Mouse (Mus musculus) layer of hippocampus, adult 2 months (tissue): ENCODE results near the gene Cd19. TPM values are rescaled to one million over a fixed set of nuclear protein-coding genes. Genes with fewer than 3 reads are reported as not detected.
A peak's percentile ranks its signal among the peaks of the same experiment; 100 is the strongest.
"Not testable (repeated sequence)": the region's sequence is repeated elsewhere in the genome, so short reads cannot be mapped to it uniquely, and the experiment has no call there.

Experiments used
- DNase-seq, 2 experiments: peaks; one replicate each; pipeline ENCODE4 v3.0.0; 2022; ENCODE audit warnings: low spot score in 2 of 2
- H3K27ac ChIP-seq: fragments of 200-600 bp; 2 replicates; pipeline ENCODE4 v1.8.1; 2022
- H3K4me3 ChIP-seq: fragments of 200-600 bp; 2 replicates; pipeline ENCODE4 v1.8.1; 2022; ENCODE audit warnings: mild to moderate bottlenecking
- CTCF ChIP-seq: fragments of 200-600 bp; conservative IDR thresholded peaks from 2 replicates; pipeline ENCODE4 v1.8.1; 2022; ENCODE audit warnings: antibody characterized with exemption, mild to moderate bottlenecking, moderate library complexity
- total RNA-seq, 2 experiments: library from RNA; stranded (reverse); gene quantifications; 2 replicates each; pipeline ENCODE4 v1.2.3; 2021

The Cd19 gene
- total RNA-seq, 2 experiments from 2014 or later, result not detected

DNA sequence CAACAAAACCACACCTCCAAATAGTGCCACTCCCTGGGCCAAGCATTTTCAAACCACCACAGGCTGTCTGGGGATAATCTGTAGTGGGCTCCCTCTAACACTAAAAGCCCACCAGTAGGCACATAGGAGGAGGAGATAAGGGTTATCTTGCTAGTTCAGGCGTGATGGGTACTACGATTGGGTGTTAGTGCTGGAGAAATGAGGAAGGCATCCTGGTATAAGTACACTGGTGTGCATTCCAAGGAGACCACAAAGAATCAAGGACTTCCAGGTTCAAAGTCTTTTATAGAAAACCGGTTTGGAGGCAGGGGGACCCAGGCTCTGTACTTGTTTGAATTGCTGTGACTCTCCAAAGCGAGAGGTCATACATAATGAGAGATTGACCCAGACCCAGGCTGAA lies 13.5 kb upstream of the Cd19 start:
- no peak for TF ChIP-seq CTCF
- DNase-seq, result no peak
- Histone ChIP-seq H3K4me3 (peak overlapping the region; percentile 65), H3K27ac (peak overlapping the region; percentile 91)

DNA sequence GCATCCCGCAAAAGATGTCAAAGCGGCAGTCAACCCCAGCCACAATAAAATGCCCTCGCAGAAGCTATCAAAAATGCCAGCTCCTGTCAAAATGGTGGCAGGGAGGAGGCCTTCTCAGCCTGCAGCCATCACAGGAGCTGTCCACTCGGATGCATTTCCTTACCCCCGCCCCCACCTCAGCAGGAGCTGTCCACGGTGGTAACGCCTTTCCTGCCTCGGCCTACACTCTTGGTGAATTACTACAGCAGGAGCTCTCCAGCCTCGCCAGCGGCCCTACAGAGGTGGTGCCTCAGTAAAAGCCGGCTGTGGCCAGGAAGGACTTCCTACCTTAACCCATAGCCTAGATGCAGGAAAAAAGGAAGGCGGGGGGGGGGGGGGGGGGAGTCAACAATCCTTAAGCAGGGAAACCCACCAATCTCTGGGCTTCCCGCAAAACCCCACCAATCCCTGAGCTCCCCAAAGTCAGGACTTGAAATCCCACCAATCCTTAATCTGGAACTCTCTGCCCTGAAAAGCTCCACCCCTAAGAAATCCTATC lies 12.7 kb upstream of the Cd19 start:
- Histone ChIP-seq H3K27ac (no peak overlapping the region), H3K4me3 (no peak overlapping the region)
- no peak for DNase-seq
- no peak for TF ChIP-seq CTCF

GRCm38 (mm10) chr7:126424161-126424560 lies 9.5 kb upstream of the Cd19 start:
- no peak for DNase-seq
- Histone ChIP-seq H3K27ac (no peak overlapping the region), H3K4me3 (no peak overlapping the region)
- no peak for TF ChIP-seq CTCF

- no peak for DNase-seq
- no peak for TF ChIP-seq CTCF
- Histone ChIP-seq H3K4me3 (no peak overlapping the region), H3K27ac (no peak overlapping the region)
Measured at GRCm38 (mm10) chr7:126421756-126422155, 7.1 kb upstream of the Cd19 start.

DNA sequence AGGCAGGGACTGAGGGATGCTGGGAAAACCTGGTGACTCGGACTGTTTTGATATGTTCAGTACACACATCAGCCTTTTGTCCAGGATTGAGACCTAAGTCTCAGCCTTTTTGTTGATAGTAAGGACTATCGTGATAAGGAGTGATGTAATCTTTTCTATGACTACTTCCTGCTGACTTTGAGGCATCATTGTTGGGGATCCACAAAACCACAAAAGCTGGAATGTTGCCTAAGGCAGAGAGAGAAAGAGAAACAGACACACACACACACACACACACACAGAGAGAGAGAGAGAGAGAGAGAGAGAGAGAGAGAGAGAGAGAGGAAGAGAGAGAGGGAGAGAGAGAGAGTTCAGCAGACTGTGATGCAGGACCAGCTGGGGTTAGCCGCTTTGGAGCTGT lies 3.8 kb upstream of the Cd19 start:
- no peak for TF ChIP-seq CTCF
- Histone ChIP-seq H3K4me3 (no peak overlapping the region), H3K27ac (no peak overlapping the region)
- no peak for DNase-seq

DNA sequence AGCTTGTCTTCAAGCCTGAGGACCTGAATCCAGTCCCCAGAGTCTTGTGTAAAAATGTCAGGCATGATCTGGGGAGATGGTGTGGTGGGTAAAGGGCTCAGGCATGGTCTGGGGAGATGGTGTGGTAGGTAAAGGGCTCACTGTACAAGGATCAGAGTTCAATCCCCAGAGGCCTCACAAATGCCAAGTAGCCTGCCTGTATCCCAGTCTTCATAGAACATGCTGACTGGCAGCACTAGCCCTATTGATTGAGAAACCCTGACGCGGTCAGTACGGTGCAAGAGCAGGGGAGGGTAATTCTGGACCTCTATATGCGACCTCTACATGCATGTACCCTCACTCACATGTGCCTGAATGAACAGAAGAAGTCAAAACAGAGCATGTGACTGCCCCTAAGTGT lies 2.9 kb upstream of the Cd19 start:
- no peak for DNase-seq
- no peak overlapping the region for H3K27ac ChIP-seq
- no peak overlapping the region for H3K4me3 ChIP-seq
- TF ChIP-seq CTCF, result no peak

DNA sequence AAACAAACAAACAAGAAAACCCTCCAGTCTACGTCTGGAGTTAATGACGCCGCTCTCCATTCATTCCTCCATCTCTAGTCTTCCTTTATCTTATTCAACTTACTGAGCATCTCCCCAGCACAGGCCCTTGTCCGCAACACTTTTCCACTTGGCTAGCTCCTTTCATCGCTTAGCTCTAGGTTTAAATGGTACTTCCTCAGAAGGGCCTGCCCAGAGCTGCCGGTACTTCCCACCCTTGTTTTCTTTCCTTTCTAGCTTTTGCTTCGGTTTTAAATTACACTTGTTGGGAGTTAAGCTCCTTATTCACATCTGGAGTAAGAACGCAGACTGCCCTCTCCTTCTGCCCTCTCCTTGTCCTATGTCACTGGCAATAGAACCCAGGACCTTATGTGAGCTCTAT lies 2.4 kb upstream of the Cd19 start:
- Histone ChIP-seq H3K27ac (no peak overlapping the region), H3K4me3 (no peak overlapping the region)
- TF ChIP-seq CTCF, result no peak
- DNase-seq, result no peak

GRCm38 (mm10) chr7:126416615-126417014 lies 1.9 kb upstream of the Cd19 start:
- no peak for TF ChIP-seq CTCF
- Histone ChIP-seq H3K27ac (no peak overlapping the region), H3K4me3 (no peak overlapping the region)
- DNase-seq, result no peak

- H3K4me3 ChIP-seq, result no peak overlapping the region
- DNase-seq, result no peak
- no peak for TF ChIP-seq CTCF
- H3K27ac ChIP-seq, result no peak overlapping the region
Measured at GRCm38 (mm10) chr7:126411061-126411460, 3.6 kb downstream of the Cd19 start.

- no peak overlapping the region for H3K4me3 ChIP-seq
- DNase-seq, result no peak
- H3K27ac ChIP-seq, result no peak overlapping the region
- no peak for TF ChIP-seq CTCF
Measured at GRCm38 (mm10) chr7:126408686-126409085, 6.0 kb downstream of the Cd19 start.

GRCm38 (mm10) chr7:126402518-126402917 lies 12.2 kb downstream of the Cd19 start:
- DNase-seq, H3K4me3 ChIP-seq, H3K27ac ChIP-seq: not testable (repeated sequence)

DNA sequence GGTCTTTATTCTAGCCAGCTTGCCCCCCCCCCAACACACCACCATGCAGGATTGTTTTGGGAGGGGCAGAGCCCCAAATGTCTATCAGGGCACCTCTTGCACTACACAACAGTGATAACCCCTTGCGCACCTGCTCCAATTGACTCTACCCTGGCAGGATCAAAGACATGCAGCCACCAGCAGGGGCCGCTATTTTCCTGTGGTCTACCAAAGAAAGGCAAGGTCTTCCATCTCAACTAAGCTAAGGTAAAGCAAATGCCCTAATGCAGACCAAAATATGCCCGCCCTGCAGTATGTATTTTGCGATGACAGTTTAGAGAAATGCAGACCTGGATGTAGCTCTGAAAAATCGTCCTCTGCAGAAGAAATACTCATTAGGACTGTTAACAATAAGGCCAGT lies 15.1 kb downstream of the Cd19 start:
- Histone ChIP-seq H3K4me3 (no peak overlapping the region), H3K27ac (no peak overlapping the region)
- DNase-seq, result peak; percentile 78 to 82
- peak; percentile 96 for TF ChIP-seq CTCF

DNA sequence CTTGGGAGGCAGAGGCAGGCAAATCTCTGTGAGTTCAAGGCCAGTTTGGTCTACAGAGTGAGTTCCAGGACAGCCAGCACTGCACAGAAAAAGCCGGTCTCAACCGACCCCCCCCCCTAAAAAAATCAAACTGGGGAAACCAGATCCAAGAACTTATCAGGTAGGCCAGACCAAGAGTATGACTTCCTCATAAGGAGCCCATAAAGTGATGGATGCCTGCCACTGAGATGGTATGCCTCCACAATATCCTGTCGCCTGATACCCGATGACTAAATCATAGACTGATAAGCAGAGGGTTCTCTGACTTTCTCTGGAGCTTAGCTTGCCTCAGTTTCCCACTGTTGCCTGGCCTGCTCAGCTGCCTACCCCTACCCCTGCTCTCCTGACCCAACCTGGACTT lies 16.9 kb downstream of the Cd19 start:
- Histone ChIP-seq H3K27ac (no peak overlapping the region), H3K4me3 (no peak overlapping the region)
- DNase-seq, result no peak
- TF ChIP-seq CTCF, result no peak

- no peak for DNase-seq
- Histone ChIP-seq H3K4me3 (no peak overlapping the region), H3K27ac (peak overlapping the region; percentile 14; the same call in 1 of the 2 replicates)
- TF ChIP-seq CTCF, result no peak
Measured at GRCm38 (mm10) chr7:126397221-126397620, 17.5 kb downstream of the Cd19 start.
